10 mouse cellular contexts compared by ENCODE assay signal in genomic region chr10:28492206-28492605, GRCm38 (mm10).
DNase-seq lines count a peak whose midpoint lies in the region; ATAC-seq and TF ChIP-seq lines count a peak whose summit lies in the region.
"Had no signal": no experiment of that assay in that cellular context is flagged by ENCODE, and none has a peak within 500 bp of the region (broad histone marks: within the 10 kb centered on the region; RNA-seq: fewer than 3 reads in every experiment).

No protein-coding gene starts in this region.

- H3K9me3 ChIP-seq in forebrain, postnatal 0 days (ENCODE audit: low read length), result no peaks in the 10 kb centered on the region
- H3K9me3 ChIP-seq in forebrain, embryonic 10.5 days, result no peaks in the 10 kb centered on the region
- H3K9me3 ChIP-seq: limb, embryonic 10.5 days had no signal

- 44% methylated on average over 9 of the region's 9 CpGs for WGBS in forebrain, postnatal 0 days
- WGBS in forebrain, embryonic 10.5 days, result 62% methylated on average over 9 of the region's 9 CpGs

- peaks cover 5% of the 10 kb centered on the region for H3K4me1 ChIP-seq in forebrain, postnatal 0 days (ENCODE audit: insufficient read depth)
- peaks cover 24% of the 10 kb centered on the region for H3K4me1 ChIP-seq in forebrain, embryonic 10.5 days

- no peak for ATAC-seq in forebrain, postnatal 0 days
- ATAC-seq: Patski had no signal

- no peak for TF ChIP-seq CTCF in forebrain, postnatal 0 days (IDR thresholded peaks at IDR 0.05; ENCODE audit: low read depth)
- TF ChIP-seq CTCF in layer of hippocampus, adult 2 months (conservative IDR thresholded peaks at IDR 0.05), result no peak

- H3K36me3 ChIP-seq in forebrain, postnatal 0 days (ENCODE audit: insufficient read depth), result no peaks in the 10 kb centered on the region
- H3K36me3 ChIP-seq in forebrain, embryonic 10.5 days (replicated peaks), result 0 out of 2 replicates have a peak, but pooled peaks cover 2% of the 10 kb centered on the region
- H3K36me3 ChIP-seq: limb, embryonic 10.5 days had no signal

- peak overlapping the region; percentile 45; the same call in 1 of the 2 replicates for H3K27ac ChIP-seq in forebrain, postnatal 0 days (ENCODE audit: low read depth, low read length)
- no peak overlapping the region for H3K27ac ChIP-seq in forebrain, embryonic 10.5 days
- peak overlapping the region; percentile 80 for H3K27ac ChIP-seq in layer of hippocampus, adult 2 months
- H3K27ac ChIP-seq: limb, embryonic 10.5 days had no signal

- peak; percentile 21 for DNase-seq in forebrain, postnatal 0 days
- DNase-seq in forebrain, embryonic 10.5 days (ENCODE audit: extremely low spot score, low spot score), result no peak
- peak; percentile 94 for DNase-seq in brain, adult 2 months (ENCODE audit: low read depth, low spot score)
- DNase-seq in embryo, embryonic 11 days, result peak; percentile 39
- DNase-seq in layer of hippocampus, adult 2 months (ENCODE audit: low spot score in 2 of 2), result peak; percentile 8 to 28
- DNase-seq in kidney, postnatal 36 days, result no peak
- no peak for DNase-seq in adrenal gland, adult 18-20 months (ENCODE audit: low spot score in 2 of 2)
- DNase-seq in gastrocnemius, postnatal 10 days, result no peak

- H3K27me3 ChIP-seq in forebrain, postnatal 0 days (ENCODE audit: insufficient read depth, low read length), result no peaks in the 10 kb centered on the region
- peaks cover 29% of the 10 kb centered on the region for H3K27me3 ChIP-seq in forebrain, embryonic 10.5 days (ENCODE audit: poor library complexity, severe bottlenecking)
- H3K27me3 ChIP-seq: Patski had no signal

- H3K9ac ChIP-seq in forebrain, postnatal 0 days, result no peak overlapping the region

- no peak overlapping the region for H3K4me3 ChIP-seq in forebrain, postnatal 0 days (ENCODE audit: low read depth, low read length)
- no peak overlapping the region for H3K4me3 ChIP-seq in forebrain, embryonic 10.5 days
- H3K4me3 ChIP-seq in layer of hippocampus, adult 2 months, result no peak overlapping the region
- H3K4me3 ChIP-seq: limb, embryonic 10.5 days had no signal

- no peak overlapping the region for H3K4me2 ChIP-seq in forebrain, postnatal 0 days (ENCODE audit: low read depth)

Comparison
In these comparisons a context has a peak if more than half of its experiments do, and no peak if none do; other contexts are left out.
1. DNase-seq: peak in forebrain, postnatal 0 days (single experiment), brain, adult 2 months (single experiment), embryo, embryonic 11 days (single experiment) and layer of hippocampus, adult 2 months (2 of 2); none in forebrain, embryonic 10.5 days (single experiment), kidney, postnatal 36 days (0 of 2), adrenal gland, adult 18-20 months (0 of 2) and gastrocnemius, postnatal 10 days (single experiment).